Mouse (Mus musculus): ENCODE measurements around the gene Lca5l. TPM values are rescaled to one million over a fixed set of nuclear protein-coding genes. Genes with fewer than 3 reads are reported as not detected.
A peak's percentile ranks its signal among the peaks of the same experiment; 100 is the strongest.

Gene Lca5l
- total and polyA plus RNA-seq, 3 experiments = 0.12 to 0.24 TPM; not detected in 1

- no peak overlapping the region for H3K4me3 ChIP-seq (ENCODE audit: control insufficient read depth in 1 of 2, insufficient read depth in 1 of 2, low read depth in 2 of 2, low read length in 2 of 2)
- peaks cover 2% of the 10 kb centered on the region for H3K79me2 ChIP-seq (ENCODE audit: control insufficient read depth, insufficient read depth, low read length, poor library complexity)
- TF ChIP-seq SMC3 (IDR thresholded peaks at IDR 0.05; ENCODE audit: low read depth, low read length) = no peak
- no peak for TF ChIP-seq NELFE (IDR thresholded peaks at IDR 0.05; ENCODE audit: low read depth, low read length)
- no peaks in the 10 kb centered on the region for H3K4me1 ChIP-seq (ENCODE audit: control insufficient read depth in 1 of 2, insufficient read depth in 2 of 2, low read length in 2 of 2)
- H3K27ac ChIP-seq (ENCODE audit: control insufficient read depth, low read depth, low read length) = no peak overlapping the region
- no peaks in the 10 kb centered on the region for H3K9me3 ChIP-seq (replicated peaks; ENCODE audit: insufficient read depth, low read length)
- H3K36me3 ChIP-seq (ENCODE audit: control insufficient read depth in 1 of 2, insufficient read depth in 2 of 2, low read length in 2 of 2) = no peaks in the 10 kb centered on the region; a peak in 2 of 4 replicates
- DNase-seq (ENCODE audit: low read depth, low spot score) = no peak
- no peaks in the 10 kb centered on the region for H3K27me3 ChIP-seq (ENCODE audit: control insufficient read depth in 1 of 2, insufficient read depth in 2 of 2, low read length in 2 of 2)
- H3K9ac ChIP-seq (ENCODE audit: control insufficient read depth, low read depth, low read length, poor library complexity, severe bottlenecking) = no peak overlapping the region
These were observed 37.6 kb downstream of the Lca5l start for GRCm38 (mm10) chr16:96154476-96154875.

- H3K79me2 ChIP-seq (ENCODE audit: control insufficient read depth, insufficient read depth, low read length, poor library complexity) = peaks cover 26% of the 10 kb centered on the region
These were observed 40.5 kb downstream of the Lca5l start for GRCm38 (mm10) chr16:96151551-96151950.

GRCm38 (mm10) chr16:96150995-96151394, 41.1 kb downstream of the Lca5l start:
- no peak for TF ChIP-seq USF2 (IDR thresholded peaks at IDR 0.05; ENCODE audit: borderline replicate concordance in 1 of 2, insufficient read depth in 1 of 2, low read depth in 1 of 2, low read length in 2 of 2)
- no peak for TF ChIP-seq BHLHE40 (IDR thresholded peaks at IDR 0.05; ENCODE audit: borderline replicate concordance, low read depth, low read length)
- no peak for TF ChIP-seq POLR2A (IDR thresholded peaks at IDR 0.05; ENCODE audit: control insufficient read depth in 1 of 2, insufficient read depth in 1 of 2, low read depth in 1 of 2, low read length in 2 of 2, poor library complexity in 1 of 2)
- no peak for DNase-seq (ENCODE audit: low read depth, low spot score)
- H3K27ac ChIP-seq (ENCODE audit: control insufficient read depth, low read depth, low read length) = no peak overlapping the region
- peaks cover 32% of the 10 kb centered on the region for H3K79me2 ChIP-seq (ENCODE audit: control insufficient read depth, insufficient read depth, low read length, poor library complexity)
- no peak overlapping the region for H3K9ac ChIP-seq (ENCODE audit: control insufficient read depth, low read depth, low read length, poor library complexity, severe bottlenecking)
- H3K36me3 ChIP-seq (ENCODE audit: control insufficient read depth in 1 of 2, insufficient read depth in 2 of 2, low read length in 2 of 2) = peaks cover 0 to 5% of the 10 kb centered on the region in 2 experiments; a peak in 1 of 4 replicates
- H3K9me3 ChIP-seq (replicated peaks; ENCODE audit: insufficient read depth, low read length) = no peaks in the 10 kb centered on the region
- H3K4me3 ChIP-seq (ENCODE audit: control insufficient read depth in 1 of 2, insufficient read depth in 1 of 2, low read depth in 2 of 2, low read length in 2 of 2) = no peak overlapping the region
- H3K4me1 ChIP-seq (ENCODE audit: control insufficient read depth in 1 of 2, insufficient read depth in 2 of 2, low read length in 2 of 2) = peaks cover 0 to 12% of the 10 kb centered on the region in 2 experiments; a peak in 1 of 4 replicates
- H3K27me3 ChIP-seq (ENCODE audit: control insufficient read depth in 1 of 2, insufficient read depth in 2 of 2, low read length in 2 of 2) = no peaks in the 10 kb centered on the region

More at GRCm38 (mm10) chr16:96151551-96151950, 40.5 kb downstream of the Lca5l start:
- peak; percentile 56 for DNase-seq (ENCODE audit: low read depth, low spot score)
- TF ChIP-seq SMC3 (IDR thresholded peaks at IDR 0.05; ENCODE audit: low read depth, low read length) (peak; percentile 65), TCF12 (IDR thresholded peaks at IDR 0.05; ENCODE audit: low read depth, low read length) (peak; percentile 11; the same call in 1 of the 2 replicates), CTCF (IDR thresholded peaks at IDR 0.05 in 2 of 3, conservative IDR thresholded peaks at IDR 0.05 in 1 of 3; ENCODE audit: control insufficient read depth in 1 of 3, insufficient read depth in 1 of 3, low read depth in 2 of 3, low read length in 3 of 3, poor library complexity in 1 of 3, severe bottlenecking in 1 of 3) (peak; percentile 71 to 94 (median 78)), POLR2AphosphoS5 (IDR thresholded peaks at IDR 0.05; ENCODE audit: borderline replicate concordance, low read depth, low read length) (no peak), KAT2A (conservative IDR thresholded peaks at IDR 0.05; ENCODE audit: low read depth, low read length) (no peak), EP300 (IDR thresholded peaks at IDR 0.05; ENCODE audit: low read depth in 1 of 2, low read length in 2 of 2) (no peak), MAZ (IDR thresholded peaks at IDR 0.05; ENCODE audit: low read depth, low read length) (no peak), RAD21 (IDR thresholded peaks at IDR 0.05; ENCODE audit: low read depth, low read length) (peak; percentile 54)
- peaks cover 0 to 8% of the 10 kb centered on the region in 2 experiments; a peak in 1 of 4 replicates for H3K4me1 ChIP-seq (ENCODE audit: control insufficient read depth in 1 of 2, insufficient read depth in 2 of 2, low read length in 2 of 2)
- no peak overlapping the region for H3K4me3 ChIP-seq (ENCODE audit: control insufficient read depth in 1 of 2, insufficient read depth in 1 of 2, low read depth in 2 of 2, low read length in 2 of 2)
- H3K9me3 ChIP-seq (replicated peaks; ENCODE audit: insufficient read depth, low read length) = no peaks in the 10 kb centered on the region
- H3K9ac ChIP-seq (ENCODE audit: control insufficient read depth, low read depth, low read length, poor library complexity, severe bottlenecking) = no peak overlapping the region
- H3K27me3 ChIP-seq (ENCODE audit: control insufficient read depth in 1 of 2, insufficient read depth in 2 of 2, low read length in 2 of 2) = no peaks in the 10 kb centered on the region
- peaks cover 0 to 3% of the 10 kb centered on the region in 2 experiments; a peak in 1 of 4 replicates for H3K36me3 ChIP-seq (ENCODE audit: control insufficient read depth in 1 of 2, insufficient read depth in 2 of 2, low read length in 2 of 2)
- no peak overlapping the region for H3K27ac ChIP-seq (ENCODE audit: control insufficient read depth, low read depth, low read length)
